Mouse (Mus musculus) ES-E14 (cell line): ENCODE results near the gene Mex3a.

Source experiments
- CHD2 ChIP-seq: IDR thresholded peaks from 2 replicates; pipeline ENCODE4 v1.6.1; 2014; ENCODE audit warnings: mild to moderate bottlenecking, low read depth, low read length, inconsistent platforms
- ZC3H11A ChIP-seq: IDR thresholded peaks from 2 replicates; pipeline ENCODE4 v1.6.1; 2012; ENCODE audit warnings: low read depth, mild to moderate bottlenecking, inconsistent platforms, low read length, borderline replicate concordance

- TF ChIP-seq ZC3H11A: no peak
- TF ChIP-seq CHD2: no peak
Observed at GRCm38 (mm10) chr3:88486887-88487286, 45.3 kb upstream of the Mex3a start.
